Comparison of ENCODE assay signal across 8 mouse cellular contexts in genomic region chr12:110978607-110979406, GRCm38 (mm10). TPM values are rescaled to one million over a fixed set of nuclear protein-coding genes. Genes with fewer than 3 reads are reported as not detected.
A peak's percentile ranks its signal among the peaks of the same experiment; 100 is the strongest.
DNase-seq lines count a peak whose midpoint lies in the region; ATAC-seq lines count a peak whose summit lies in the region.

TSS of gene Ankrd9 (minus strand) at chr12:110979040.

- no peaks in the 10 kb centered on the region for H3K9me3 ChIP-seq in hindbrain, embryonic 12.5 days (replicated peaks)

- peak; percentile 96 for ATAC-seq in hindbrain, embryonic 12.5 days (ENCODE audit: low FRiP score)

- H3K4me2 ChIP-seq in hindbrain, embryonic 12.5 days (replicated peaks): peak within 1 kb of the TSS; percentile 88

- under 1% methylated on average over 80 of the region's 90 CpGs for WGBS in hindbrain, embryonic 12.5 days

- peak; percentile 99 for DNase-seq in NIH3T3 (ENCODE audit: low read depth)
- peak; percentile 96 to 97 for DNase-seq in cerebellum, postnatal 10 days
- peak; percentile 88 to 92 for DNase-seq in frontal cortex, postnatal 10 days (ENCODE audit: low spot score in 2 of 2)
- DNase-seq in layer of hippocampus, postnatal 14 days (ENCODE audit: low spot score in 2 of 2): peak; percentile 83 to 94
- DNase-seq in lung, postnatal 14 days: peak; percentile 99
- DNase-seq in retina, adult 2 months (ENCODE audit: low read depth, low spot score): peak; percentile 57
- DNase-seq in thymus, postnatal 4 days: peak; percentile 99

- peak within 1 kb of the TSS; percentile 82 for H3K9ac ChIP-seq in hindbrain, embryonic 12.5 days

- H3K27ac ChIP-seq in hindbrain, embryonic 12.5 days: peak within 1 kb of the TSS; percentile 62; the same call in 1 of the 2 replicates

- H3K36me3 ChIP-seq in hindbrain, embryonic 12.5 days: peaks cover 21% of the 10 kb centered on the region

- peaks cover 10% of the 10 kb centered on the region for H3K27me3 ChIP-seq in hindbrain, embryonic 12.5 days

- peaks cover 10% of the 10 kb centered on the region for H3K4me1 ChIP-seq in hindbrain, embryonic 12.5 days

- H3K4me3 ChIP-seq in hindbrain, embryonic 12.5 days: peak within 1 kb of the TSS; percentile 88

RNA-seq across cellular contexts. Expression of gene Ankrd9, which starts in this region (rescaled TPM):
- polyA plus RNA-seq in hindbrain, embryonic 12.5 days (2016; fragmentation: Nextera tagmentation; extraction: Ambion mirVana): 10.0 and 11.2 TPM in 2 replicates
- 10 to 100 TPM in 1 of 2 experiments, 1 to 10 TPM in 1; 9.6 to 10.1 TPM for total RNA-seq in layer of hippocampus, postnatal 14 days (2021)

Comparison
In these comparisons a context has a peak if more than half of its experiments do, and no peak if none do; other contexts are left out.
1. Peak in every context shown above with its lines: DNase-seq, ATAC-seq, H3K4me3 ChIP-seq and H3K27ac ChIP-seq.